Mouse (Mus musculus) cerebellum, postnatal 25 days (tissue): ENCODE measurements at regions not wholly inside any gene's neighbourhood (a gene's known extent, or its start where the extent isn't known, plus 50 kb on each side); places are given as distances from the start of the nearest gene placed in this dataset.

Source experiments
- DNase-seq, 2 experiments: peaks; one replicate each; pipeline ENCODE4 v3.0.0; 2021; ENCODE audit warnings: mixed read lengths in 2 of 2

- no peak for DNase-seq
Observed at GRCm38 (mm10) chr19:60148313-60148965, 78.1 kb downstream of the Fam204a start.

DNA sequence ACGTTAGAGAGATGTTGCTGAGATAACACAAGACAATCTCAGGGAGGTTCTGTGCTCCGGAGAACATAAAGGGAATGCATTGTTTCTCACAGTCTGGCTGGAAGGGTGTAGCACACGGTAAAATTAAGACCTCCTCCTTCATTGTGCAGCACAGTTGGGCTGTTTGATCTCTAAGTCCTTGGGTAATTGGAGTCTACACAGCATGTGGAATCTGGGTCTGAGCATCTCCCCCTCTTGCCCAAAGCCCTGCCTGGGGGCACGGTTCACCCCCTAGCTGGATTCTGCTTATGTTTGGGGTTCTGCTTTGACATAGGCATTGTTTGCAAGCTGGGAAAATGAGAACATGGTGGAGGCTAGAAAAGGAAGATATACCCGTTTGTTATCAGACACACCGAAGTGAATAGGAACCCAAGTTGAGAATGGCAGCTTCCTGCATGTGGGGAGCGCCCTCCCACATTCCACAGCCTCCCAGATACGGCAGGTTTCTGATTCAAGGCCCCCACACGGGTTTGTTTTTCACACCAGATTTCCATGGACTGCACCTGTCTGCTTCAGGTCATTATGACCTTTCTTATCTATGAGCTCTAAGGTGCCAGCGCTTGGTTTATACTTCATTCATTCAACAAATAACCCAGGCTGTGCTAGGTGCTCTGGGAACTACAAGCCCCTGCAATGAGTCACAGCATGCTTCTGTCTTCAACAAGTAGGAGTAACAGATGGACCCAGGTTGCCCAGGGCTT is 79.9 kb downstream of the Fam204a start:
- DNase-seq, result no peak

- DNase-seq, result no peak
Observed at GRCm38 (mm10) chr19:60145242-60145641, 81.3 kb downstream of the Fam204a start.

GRCm38 (mm10) chr19:60144336-60144989 is 82.0 kb downstream of the Fam204a start:
- DNase-seq, result peak; percentile 76 to 85

DNA sequence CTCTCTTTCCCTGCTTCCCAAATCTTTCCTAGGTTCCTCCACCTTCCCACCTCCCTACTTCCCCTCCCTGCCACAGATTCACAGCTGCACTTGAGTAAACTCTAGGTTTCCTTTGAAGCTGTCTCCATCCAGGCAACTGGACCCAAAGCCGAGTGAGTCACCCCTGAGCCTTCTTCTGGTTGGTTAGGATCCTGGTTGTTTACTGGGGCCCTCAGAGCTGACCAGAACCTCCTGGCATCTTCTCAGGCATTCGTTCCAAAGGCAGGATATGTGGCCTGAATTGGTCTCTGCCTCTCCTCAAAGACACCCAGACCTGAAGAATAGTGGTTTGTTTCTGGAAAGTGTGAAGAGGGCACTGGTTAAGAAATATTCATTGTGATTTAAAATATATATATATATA is 87.6 kb downstream of the Fam204a start:
- DNase-seq, result no peak

DNA sequence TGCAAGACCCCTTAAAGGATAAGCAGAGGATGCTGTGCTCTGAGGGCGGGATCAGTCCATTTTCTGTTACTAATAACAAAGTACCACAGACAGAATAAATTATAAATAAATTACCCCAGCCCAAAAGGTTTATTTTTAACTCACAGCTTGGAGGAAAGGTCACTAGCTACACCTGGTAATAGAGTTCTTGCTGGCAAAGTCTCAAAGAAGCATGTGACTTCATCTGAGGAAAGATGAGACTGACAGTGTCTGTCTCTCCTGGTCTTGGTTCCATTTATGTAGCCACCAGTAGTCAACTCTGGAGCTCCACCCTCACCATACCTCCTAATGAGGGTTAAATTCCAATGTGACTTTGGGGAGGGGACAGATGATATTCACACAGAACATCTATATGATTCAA is 90.0 kb downstream of the Fam204a start:
- no peak for DNase-seq

- DNase-seq, result no peak
Observed at GRCm38 (mm10) chr19:60134447-60135328, 91.8 kb downstream of the Fam204a start.

GRCm38 (mm10) chr19:60129635-60130034 is 96.9 kb downstream of the Fam204a start:
- DNase-seq, result no peak

- no peak for DNase-seq
Observed at GRCm38 (mm10) chr19:60124638-60125037, 101.9 kb downstream of the Fam204a start.

- DNase-seq, result no peak
Observed at GRCm38 (mm10) chr19:60120917-60121316, 105.6 kb downstream of the Fam204a start.

DNA sequence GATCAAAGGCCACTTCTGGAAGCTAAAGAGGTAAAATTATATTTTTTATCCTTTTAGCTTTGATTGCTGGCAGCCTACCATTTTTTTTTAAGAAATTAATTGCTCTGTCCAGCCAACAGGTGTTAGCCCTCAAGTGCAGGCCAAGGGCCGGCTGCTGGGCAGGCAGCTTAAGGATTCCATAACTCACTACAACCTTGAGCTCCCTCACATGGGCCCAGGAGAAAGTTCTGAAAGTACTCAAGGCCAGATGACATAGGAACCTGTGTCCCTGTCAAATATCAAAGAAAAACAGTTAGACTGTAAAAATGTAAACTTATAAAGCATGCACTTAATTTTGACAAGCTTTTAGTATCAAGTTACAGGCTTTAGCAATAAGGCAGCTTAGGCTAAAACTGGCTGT is 107.5 kb downstream of the Fam204a start:
- no peak for DNase-seq

DNA sequence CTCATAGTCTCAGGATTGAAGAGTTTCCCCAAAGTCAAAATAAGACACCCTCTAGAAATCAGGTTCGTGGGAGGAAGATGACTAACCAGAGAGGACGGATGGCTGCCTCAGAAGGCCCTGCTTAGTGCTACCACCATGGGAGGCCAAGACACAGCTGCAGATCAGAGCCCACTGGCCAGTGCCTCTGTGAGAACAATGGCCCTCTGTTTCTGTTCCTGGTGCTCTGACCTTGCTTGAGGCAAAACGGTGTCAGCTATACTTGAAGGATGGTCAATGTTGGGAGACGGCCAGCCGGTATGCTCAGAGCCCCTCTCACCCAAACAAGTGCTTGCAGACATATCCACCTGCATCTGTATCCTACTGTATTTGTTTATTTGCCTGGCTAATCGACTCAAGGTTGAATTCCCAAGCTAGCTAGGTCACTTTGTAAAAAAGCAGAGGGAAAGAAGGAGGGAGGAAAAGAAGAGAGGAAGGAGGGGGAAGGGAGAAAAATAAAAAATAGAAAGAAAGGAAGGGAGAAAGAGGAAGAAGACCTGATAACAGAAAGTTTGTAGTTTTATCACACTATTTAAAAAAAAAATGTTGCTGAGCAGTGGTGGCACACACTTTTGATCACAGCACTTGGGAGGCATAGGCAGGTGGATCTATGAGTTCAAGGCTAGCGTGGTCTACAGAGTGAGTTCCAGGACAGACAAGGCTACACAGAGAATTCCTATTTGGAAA is 112.7 kb downstream of the Fam204a start:
- DNase-seq, result no peak

DNA sequence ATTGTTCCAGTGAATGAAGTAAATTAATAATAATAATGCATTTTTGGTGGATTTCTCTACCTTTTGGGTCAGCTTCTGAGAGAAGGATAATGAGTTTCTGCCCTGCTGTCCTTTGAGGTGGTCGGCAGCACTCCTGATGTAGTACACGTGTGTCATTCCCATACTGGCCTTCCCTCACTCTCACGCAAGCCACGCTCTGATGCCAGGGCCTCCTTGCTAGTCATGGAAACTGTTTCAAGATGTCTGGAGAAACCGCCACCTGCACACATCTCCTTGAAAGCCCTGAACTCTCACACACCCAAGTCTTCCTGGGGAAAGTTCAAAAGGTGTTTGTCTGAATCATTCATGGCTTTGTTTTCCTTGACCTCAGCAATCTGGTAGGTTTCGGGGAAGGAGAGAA is 116.2 kb downstream of the Fam204a start:
- no peak for DNase-seq

GRCm38 (mm10) chr19:60109488-60109887 is 117.0 kb downstream of the Fam204a start:
- no peak for DNase-seq

GRCm38 (mm10) chr19:60097915-60098314 is 128.6 kb downstream of the Fam204a start:
- no peak for DNase-seq

DNA sequence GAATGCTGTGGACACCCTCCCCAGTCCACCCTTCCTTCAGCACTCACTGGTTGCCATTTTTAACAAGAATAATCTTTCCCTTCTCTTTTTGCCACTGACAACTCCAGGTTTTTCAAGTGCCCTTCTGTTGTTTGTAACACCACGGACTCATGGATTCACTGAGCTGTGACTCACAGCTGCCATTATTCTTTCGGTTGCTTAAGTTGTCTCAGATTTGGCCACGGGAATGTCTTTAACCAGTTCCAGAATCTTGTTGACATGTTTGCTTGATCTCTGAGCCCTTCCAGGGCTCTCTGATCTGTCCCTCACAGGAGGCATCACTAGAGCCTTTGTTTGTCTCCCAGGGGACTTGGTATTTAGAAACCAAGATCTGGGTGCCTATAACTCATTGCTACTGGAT is 131.5 kb upstream of the Rab11fip2 start:
- DNase-seq, result no peak

DNA sequence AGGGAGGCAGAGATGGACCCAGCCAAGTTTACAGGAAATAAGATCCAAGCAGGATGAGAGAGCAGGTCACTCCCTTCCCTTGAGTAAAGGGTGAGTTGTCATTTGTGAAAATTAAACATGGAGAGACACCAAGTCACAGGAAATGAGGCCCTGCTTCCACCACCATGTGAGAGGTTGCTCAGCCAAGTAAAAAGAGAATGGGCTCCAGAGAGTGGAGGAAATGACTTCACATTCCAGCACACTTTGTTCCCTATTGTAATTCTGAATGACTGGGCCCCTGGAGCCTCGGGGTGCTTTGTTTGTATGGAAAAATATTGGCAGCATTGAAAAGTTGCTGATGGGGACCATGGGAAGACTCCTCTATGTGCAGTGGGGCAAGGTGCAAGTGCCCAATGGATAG is 129.9 kb upstream of the Rab11fip2 start:
- no peak for DNase-seq

DNA sequence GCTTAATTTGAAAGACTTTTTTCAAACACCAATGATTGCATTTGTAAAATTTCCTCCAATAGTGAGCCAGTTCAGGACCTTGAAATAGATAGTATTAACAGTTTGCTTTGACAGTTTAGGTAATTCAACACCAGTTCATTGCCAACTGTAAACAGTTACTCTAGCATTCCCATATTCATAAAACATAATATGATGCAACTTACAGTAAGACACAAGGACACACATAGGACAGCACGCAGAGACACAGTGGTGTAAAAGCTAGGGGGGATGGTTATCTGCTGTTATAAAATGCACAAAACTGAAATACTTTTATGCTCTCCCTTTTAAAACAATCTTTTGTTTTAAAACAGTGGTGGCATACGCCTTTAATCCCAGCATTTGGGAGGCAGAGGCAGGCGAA is 122.7 kb upstream of the Rab11fip2 start:
- DNase-seq, result no peak

DNA sequence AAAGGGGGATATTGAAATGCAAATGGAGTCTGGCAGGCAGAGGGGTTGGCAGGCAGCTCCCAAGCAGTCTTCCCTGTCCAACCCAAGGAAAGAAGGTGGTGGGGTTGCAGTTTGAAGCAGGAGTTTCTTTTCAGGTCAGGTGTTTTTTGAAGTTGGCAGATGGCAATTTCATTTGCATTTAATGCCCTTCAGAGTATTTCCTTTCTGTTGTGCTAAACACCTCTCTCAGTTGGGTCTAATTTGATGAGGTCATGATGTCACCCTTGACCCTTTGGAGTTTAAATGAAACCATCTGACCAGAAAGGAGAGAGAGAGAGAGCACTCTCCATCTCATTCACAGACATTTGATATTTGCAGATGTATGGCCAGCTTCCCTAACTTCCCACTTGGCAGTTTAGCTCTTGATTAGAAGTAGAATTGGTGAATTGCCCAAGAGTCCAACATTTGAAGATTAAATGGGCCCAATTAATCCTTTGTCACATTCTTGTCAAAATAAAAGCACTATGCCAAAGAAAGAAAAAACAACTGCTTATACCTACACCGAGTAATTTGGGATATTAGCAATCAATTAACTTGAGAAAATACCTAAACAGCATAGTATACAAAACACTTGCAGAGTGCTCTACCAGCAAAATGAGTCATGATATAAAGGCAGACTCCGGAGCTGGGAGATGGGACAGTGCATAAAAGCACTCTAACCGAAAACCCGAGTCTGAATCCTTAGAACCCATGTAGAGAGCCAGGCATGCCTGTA is 111.8 kb upstream of the Rab11fip2 start:
- DNase-seq, result no peak

DNA sequence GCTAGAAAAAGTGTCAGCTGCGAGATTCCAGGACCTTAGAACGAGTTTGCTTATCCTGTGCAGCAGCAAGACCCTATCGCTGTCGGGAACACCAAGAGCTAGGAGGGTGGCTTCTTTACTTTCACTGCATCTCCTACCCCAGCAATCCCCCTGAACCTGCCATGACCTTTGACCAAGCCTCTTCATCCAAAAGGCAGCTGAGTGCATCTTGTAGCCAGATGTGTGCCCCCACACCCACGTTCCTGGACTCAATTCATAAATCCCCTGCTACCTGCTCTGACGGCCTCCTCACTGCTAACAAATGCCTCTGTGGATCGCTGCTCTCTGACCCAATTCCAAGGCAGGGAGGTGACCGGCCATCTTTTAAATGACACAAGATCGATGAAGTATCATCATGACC is 107.7 kb upstream of the Rab11fip2 start:
- DNase-seq, result no peak

DNA sequence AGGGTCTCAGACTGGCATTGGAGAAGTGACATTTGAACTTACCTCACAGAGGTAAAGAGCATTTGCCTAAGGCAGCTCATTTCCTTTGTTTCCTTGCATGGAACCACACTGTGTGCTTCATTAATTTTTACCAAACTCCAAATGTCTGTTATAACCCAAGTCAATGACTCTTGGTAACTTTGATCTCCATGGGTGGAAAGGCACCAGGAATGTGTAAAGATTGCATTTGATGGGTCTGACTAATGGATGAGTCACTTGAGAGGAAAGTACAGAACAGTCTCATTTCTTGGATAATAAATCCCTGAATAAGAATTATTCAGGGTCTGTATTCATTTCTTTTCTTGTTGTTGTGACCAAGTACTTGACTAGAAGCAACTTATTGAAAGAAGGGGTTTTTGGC is 97.3 kb upstream of the Rab11fip2 start:
- DNase-seq, result no peak

- no peak for DNase-seq
Observed at GRCm38 (mm10) chr19:60032667-60033066, 89.2 kb upstream of the Rab11fip2 start.
